Mouse (Mus musculus): Measurements from ENCODE around the gene Ube4b. TPM values are rescaled to one million over a fixed set of nuclear protein-coding genes. Genes with fewer than 3 reads are reported as not detected.
A peak's percentile ranks its signal among the peaks of the same experiment; 100 is the strongest.

Ube4b gene
- polyA plus RNA-seq, 1 experiment from 2014 or later = 55.3 TPM

- no peaks in the 10 kb centered on the region for H3K9me3 ChIP-seq (ENCODE audit: control insufficient read depth, low read length)
- H3K27me3 ChIP-seq (ENCODE audit: control insufficient read depth, insufficient read depth, low read length) = no peaks in the 10 kb centered on the region
- no peak overlapping the region for H3K4me3 ChIP-seq (ENCODE audit: low read depth, low read length)
- no peak overlapping the region for H3K27ac ChIP-seq (ENCODE audit: low read depth, low read length)
- 95% methylated on average over 11 of the region's 11 CpGs for WGBS
- no peak overlapping the region for H3K4me2 ChIP-seq (ENCODE audit: low read depth, low read length)
- H3K9ac ChIP-seq (replicated peaks; ENCODE audit: low read depth, low read length) = no peak overlapping the region
- no peak for ATAC-seq (ENCODE audit: low read depth)
- H3K36me3 ChIP-seq (ENCODE audit: control insufficient read depth, insufficient read depth, low read length) = no peaks in the 10 kb centered on the region
- 0 out of 2 replicates have a peak, but pooled peaks cover 3% of the 10 kb centered on the region for H3K4me1 ChIP-seq (ENCODE audit: control insufficient read depth, insufficient read depth, low read length)
Measured at GRCm38 (mm10) chr4:149314275-149314837, 112.2 kb downstream of the Ube4b start.

- Histone ChIP-seq H3K36me3 (ENCODE audit: control insufficient read depth, insufficient read depth, low read length) (no peaks in the 10 kb centered on the region), H3K4me2 (ENCODE audit: low read depth, low read length) (no peak overlapping the region), H3K4me1 (ENCODE audit: control insufficient read depth, insufficient read depth, low read length) (peaks cover 5% of the 10 kb centered on the region; the same call in 1 of the 2 replicates), H3K9me3 (ENCODE audit: control insufficient read depth, low read length) (no peaks in the 10 kb centered on the region), H3K27ac (ENCODE audit: low read depth, low read length) (no peak overlapping the region), H3K4me3 (ENCODE audit: low read depth, low read length) (no peak overlapping the region), H3K9ac (replicated peaks; ENCODE audit: low read depth, low read length) (no peak overlapping the region), H3K27me3 (ENCODE audit: control insufficient read depth, insufficient read depth, low read length) (no peaks in the 10 kb centered on the region)
- ATAC-seq (ENCODE audit: low read depth) = no peak
- WGBS = 87% methylated on average over 12 of the region's 12 CpGs
Measured at GRCm38 (mm10) chr4:149313558-149314253, 112.8 kb downstream of the Ube4b start.

GRCm38 (mm10) chr4:149311996-149312395 is 114.6 kb downstream of the Ube4b start:
- WGBS = 85% methylated on average over 5 of the region's 5 CpGs
- Histone ChIP-seq H3K9me3 (ENCODE audit: control insufficient read depth, low read length) (no peaks in the 10 kb centered on the region), H3K9ac (replicated peaks; ENCODE audit: low read depth, low read length) (no peak overlapping the region), H3K4me1 (ENCODE audit: control insufficient read depth, insufficient read depth, low read length) (peaks cover 8% of the 10 kb centered on the region; the same call in 1 of the 2 replicates), H3K4me3 (ENCODE audit: low read depth, low read length) (no peak overlapping the region), H3K4me2 (ENCODE audit: low read depth, low read length) (no peak overlapping the region), H3K36me3 (ENCODE audit: control insufficient read depth, insufficient read depth, low read length) (no peaks in the 10 kb centered on the region), H3K27me3 (ENCODE audit: control insufficient read depth, insufficient read depth, low read length) (no peaks in the 10 kb centered on the region), H3K27ac (ENCODE audit: low read depth, low read length) (no peak overlapping the region)
- no peak for ATAC-seq (ENCODE audit: low read depth)

- peak overlapping the region; percentile 72 for H3K4me2 ChIP-seq (ENCODE audit: low read depth, low read length)
- no peaks in the 10 kb centered on the region for H3K36me3 ChIP-seq (ENCODE audit: control insufficient read depth, insufficient read depth, low read length)
- no peak for ATAC-seq (ENCODE audit: low read depth)
- H3K27ac ChIP-seq (ENCODE audit: low read depth, low read length) = peak overlapping the region; percentile 98
- peaks cover 4% of the 10 kb centered on the region; the same call in 1 of the 2 replicates for H3K27me3 ChIP-seq (ENCODE audit: control insufficient read depth, insufficient read depth, low read length)
- H3K9ac ChIP-seq (replicated peaks; ENCODE audit: low read depth, low read length) = peak overlapping the region; percentile 99
- H3K9me3 ChIP-seq (ENCODE audit: control insufficient read depth, low read length) = no peaks in the 10 kb centered on the region
- H3K4me3 ChIP-seq (ENCODE audit: low read depth, low read length) = peak overlapping the region; percentile 98
- peaks cover 32% of the 10 kb centered on the region for H3K4me1 ChIP-seq (ENCODE audit: control insufficient read depth, insufficient read depth, low read length)
- 16% methylated on average over 3 of the region's 3 CpGs for WGBS
Measured at GRCm38 (mm10) chr4:149308491-149308820, 118.1 kb downstream of the Ube4b start.

GRCm38 (mm10) chr4:149307596-149308490 is 118.7 kb downstream of the Ube4b start, which contains the start of gene Kif1b:
Kif1b (minus strand) TSS chr4:149307693.
- WGBS = under 1% methylated on average over 78 of the region's 79 CpGs
- Histone ChIP-seq H3K4me3 (ENCODE audit: low read depth, low read length) (peak within 1 kb of the TSS; percentile 98), H3K9ac (replicated peaks; ENCODE audit: low read depth, low read length) (peak within 1 kb of the TSS; percentile 99), H3K27ac (ENCODE audit: low read depth, low read length) (peak within 1 kb of the TSS; percentile 98), H3K4me1 (ENCODE audit: control insufficient read depth, insufficient read depth, low read length) (peaks cover 38% of the 10 kb centered on the region), H3K27me3 (ENCODE audit: control insufficient read depth, insufficient read depth, low read length) (peaks cover 4% of the 10 kb centered on the region; the same call in 1 of the 2 replicates), H3K9me3 (ENCODE audit: control insufficient read depth, low read length) (no peaks in the 10 kb centered on the region), H3K36me3 (ENCODE audit: control insufficient read depth, insufficient read depth, low read length) (no peaks in the 10 kb centered on the region), H3K4me2 (ENCODE audit: low read depth, low read length) (peak within 1 kb of the TSS; percentile 79)
- ATAC-seq (ENCODE audit: low read depth) = peak; percentile 96

GRCm38 (mm10) chr4:149306712-149307595 is 119.6 kb downstream of the Ube4b start:
- H3K27me3 ChIP-seq (ENCODE audit: control insufficient read depth, insufficient read depth, low read length) = peaks cover 4% of the 10 kb centered on the region; the same call in 1 of the 2 replicates
- H3K4me1 ChIP-seq (ENCODE audit: control insufficient read depth, insufficient read depth, low read length) = peaks cover 42% of the 10 kb centered on the region
- peak; percentile 52 for ATAC-seq (ENCODE audit: low read depth)
- no peaks in the 10 kb centered on the region for H3K36me3 ChIP-seq (ENCODE audit: control insufficient read depth, insufficient read depth, low read length)
- peak overlapping the region; percentile 98 for H3K27ac ChIP-seq (ENCODE audit: low read depth, low read length)
- peak overlapping the region; percentile 98 for H3K4me3 ChIP-seq (ENCODE audit: low read depth, low read length)
- WGBS = under 1% methylated on average over 37 of the region's 83 CpGs
- H3K9ac ChIP-seq (replicated peaks; ENCODE audit: low read depth, low read length) = peak overlapping the region; percentile 99
- peak overlapping the region; percentile 79 for H3K4me2 ChIP-seq (ENCODE audit: low read depth, low read length)
- H3K9me3 ChIP-seq (ENCODE audit: control insufficient read depth, low read length) = no peaks in the 10 kb centered on the region

- WGBS = 28% methylated on average over 14 of the region's 14 CpGs
- Histone ChIP-seq H3K9ac (replicated peaks; ENCODE audit: low read depth, low read length) (peak overlapping the region; percentile 99), H3K9me3 (ENCODE audit: control insufficient read depth, low read length) (no peaks in the 10 kb centered on the region), H3K27me3 (ENCODE audit: control insufficient read depth, insufficient read depth, low read length) (peaks cover 4% of the 10 kb centered on the region; the same call in 1 of the 2 replicates), H3K4me2 (ENCODE audit: low read depth, low read length) (peak overlapping the region; percentile 79), H3K27ac (ENCODE audit: low read depth, low read length) (peak overlapping the region; percentile 98), H3K36me3 (ENCODE audit: control insufficient read depth, insufficient read depth, low read length) (no peaks in the 10 kb centered on the region), H3K4me1 (ENCODE audit: control insufficient read depth, insufficient read depth, low read length) (peaks cover 49% of the 10 kb centered on the region), H3K4me3 (ENCODE audit: low read depth, low read length) (peak overlapping the region; percentile 98)
- no peak for ATAC-seq (ENCODE audit: low read depth)
Measured at GRCm38 (mm10) chr4:149305761-149306711, 120.5 kb downstream of the Ube4b start.

Measured in neural tube, embryonic 14.5 days (tissue).